Mouse (Mus musculus) myocyte (in vitro differentiated cells): ENCODE measurements around the gene Man1c1. TPM values are rescaled to one million over a fixed set of nuclear protein-coding genes. Genes with fewer than 3 reads are reported as not detected.

ENCODE experiments used
- H3K27me3 ChIP-seq: one replicate; pipeline ENCODE4 v1.6.1; 2011; ENCODE audit not compliant: control insufficient read depth, insufficient read depth, insufficient read length
- H3K36me3 ChIP-seq: one replicate; pipeline ENCODE4 v1.6.1; 2011; ENCODE audit not compliant: control insufficient read depth, insufficient read depth
- H3K4me2 ChIP-seq: one replicate; pipeline ENCODE4 v1.6.1; 2011; ENCODE audit warnings: low read depth, control low read depth
- H3K4me3 ChIP-seq: one replicate; pipeline ENCODE4 v1.5.1; 2011; ENCODE audit warnings: mild to moderate bottlenecking, control low read depth, moderate library complexity
- H3K79me2 ChIP-seq: one replicate; pipeline ENCODE4 v1.6.1; 2011; ENCODE audit not compliant: control insufficient read depth, insufficient read depth
- H3ac ChIP-seq: one replicate; pipeline ENCODE4 v1.6.1; 2011; ENCODE audit not compliant: control insufficient read depth, insufficient read length
- CEBPB ChIP-seq: IDR thresholded peaks from 2 replicates; pipeline ENCODE4 v1.6.1; 2011; ENCODE audit warnings: mild to moderate bottlenecking, moderate library complexity; ENCODE audit not compliant: poor library complexity, insufficient read depth, severe bottlenecking
- E2F4 ChIP-seq: IDR thresholded peaks from one replicate; pipeline ENCODE4 v1.6.1; 2011; ENCODE audit warnings: mild to moderate bottlenecking, control low read depth, moderate library complexity; ENCODE audit not compliant: insufficient read depth
- MAX ChIP-seq: IDR thresholded peaks from one replicate; pipeline ENCODE4 v1.6.1; 2011; ENCODE audit warnings: low read depth, mild to moderate bottlenecking, control low read depth
- MYOD1 ChIP-seq, 3 experiments: IDR thresholded peaks; one replicate each; pipeline ENCODE4 v1.6.1; 2011; ENCODE audit warnings: control low read depth in 2 of 3, low read depth in 2 of 3, mild to moderate bottlenecking in 2 of 3, moderate library complexity in 1 of 3; ENCODE audit not compliant: insufficient read length in 2 of 3, control insufficient read depth in 1 of 3
- MYOG ChIP-seq, 3 experiments: IDR thresholded peaks; one replicate each; pipeline ENCODE4 v1.6.1; 2011; ENCODE audit warnings: control low read depth in 2 of 3, low read depth in 2 of 3, mild to moderate bottlenecking in 2 of 3; ENCODE audit not compliant: insufficient read length in 2 of 3, control insufficient read depth in 1 of 3, insufficient read depth in 1 of 3
- POLR2A ChIP-seq: IDR thresholded peaks from one replicate; pipeline ENCODE4 v1.6.1; 2011; ENCODE audit warnings: low read depth, mild to moderate bottlenecking, control low read depth, moderate library complexity; ENCODE audit not compliant: insufficient read length
- POLR2AphosphoS2 ChIP-seq: IDR thresholded peaks from one replicate; pipeline ENCODE4 v1.6.1; 2011; ENCODE audit warnings: low read depth, control low read depth; ENCODE audit not compliant: insufficient read length
- REST ChIP-seq: IDR thresholded peaks from one replicate; pipeline ENCODE4 v1.6.1; 2011; ENCODE audit warnings: mild to moderate bottlenecking, control low read depth, moderate library complexity; ENCODE audit not compliant: insufficient read depth, insufficient read length
- SRF ChIP-seq: IDR thresholded peaks from one replicate; pipeline ENCODE4 v1.6.1; 2011; ENCODE audit warnings: low read depth; ENCODE audit not compliant: control insufficient read depth, insufficient read length
- TCF12 ChIP-seq: IDR thresholded peaks from one replicate; pipeline ENCODE4 v1.6.1; 2011; ENCODE audit warnings: mild to moderate bottlenecking, control low read depth; ENCODE audit not compliant: poor library complexity, insufficient read depth, severe bottlenecking
- TCF3 ChIP-seq: IDR thresholded peaks from one replicate; pipeline ENCODE4 v1.6.1; 2011; ENCODE audit warnings: low read depth, control low read depth; ENCODE audit not compliant: insufficient read length
- USF1 ChIP-seq: IDR thresholded peaks from one replicate; pipeline ENCODE4 v1.6.1; 2011; ENCODE audit warnings: low read depth, mild to moderate bottlenecking, control low read depth, moderate library complexity
- polyA plus RNA-seq: library from polyadenylated mRNA; unstranded; fragments of >200 nt; fragmentation: generic; extraction: Trizol; gene quantifications from one replicate; pipeline ENCODE4 v1.2.1, GENCODE M21; 2012; ENCODE audit warnings: missing spikeins

The Man1c1 gene
- polyA plus RNA-seq, 1 experiment, result 11.3 TPM

DNA sequence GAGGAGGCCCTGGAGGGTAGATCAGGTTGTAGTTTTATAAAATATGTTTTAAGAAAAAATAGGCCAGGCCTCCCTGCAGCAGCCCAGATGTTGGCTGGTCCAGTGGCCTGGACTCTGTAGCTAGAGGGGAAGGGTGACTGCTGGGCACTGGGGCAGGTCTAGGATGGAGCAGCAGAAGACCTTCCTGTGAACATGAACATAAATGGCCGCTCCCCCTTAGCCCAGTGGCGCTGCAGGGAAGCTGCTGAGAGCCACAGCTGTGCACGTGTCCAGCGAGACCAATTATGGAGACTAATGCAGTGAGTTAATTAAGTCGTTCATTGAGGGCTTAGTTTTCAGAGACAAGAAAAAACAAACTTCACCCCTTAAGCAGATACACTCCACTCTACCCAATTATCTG is 178.3 kb downstream of the Man1c1 start:
- H3K4me2 ChIP-seq, result no peak overlapping the region
- peaks cover 3% of the 10 kb centered on the region for H3K79me2 ChIP-seq
- no peaks in the 10 kb centered on the region for H3K27me3 ChIP-seq
- peaks cover 37% of the 10 kb centered on the region for H3K36me3 ChIP-seq
- no peak overlapping the region for H3K4me3 ChIP-seq
- H3ac ChIP-seq, result no peak overlapping the region
- no peak for TF ChIP-seq REST
- TF ChIP-seq POLR2AphosphoS2, result no peak
- no peak for TF ChIP-seq USF1
- no peak for TF ChIP-seq TCF3

DNA sequence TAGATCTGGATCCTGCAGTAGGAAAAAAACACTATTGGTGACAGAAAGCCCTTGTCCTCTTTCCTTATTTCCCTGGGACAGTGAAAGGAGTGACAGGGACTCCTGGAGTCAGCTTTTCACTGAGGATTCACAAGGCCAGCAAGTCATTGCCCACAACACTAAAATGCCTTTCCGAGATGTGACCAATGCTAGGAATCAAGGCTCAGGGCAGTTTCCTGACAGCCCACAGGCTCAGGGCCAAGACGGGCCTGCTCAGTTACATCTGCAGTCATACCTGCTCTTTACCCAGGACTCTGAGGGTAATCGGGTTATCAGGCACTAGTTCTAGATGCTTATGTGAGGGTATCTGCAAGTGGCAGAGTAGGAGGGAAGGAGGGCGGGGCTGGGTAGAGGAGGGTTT is 180.6 kb downstream of the Man1c1 start:
- Histone ChIP-seq H3K4me2 (no peak overlapping the region), H3K36me3 (peaks cover 22% of the 10 kb centered on the region), H3K27me3 (no peaks in the 10 kb centered on the region), H3K79me2 (peaks cover 14% of the 10 kb centered on the region), H3ac (no peak overlapping the region), H3K4me3 (no peak overlapping the region)
- no peak for TF ChIP-seq REST
- TF ChIP-seq USF1, result no peak
- TF ChIP-seq TCF3, result no peak
- no peak for TF ChIP-seq CEBPB
- TF ChIP-seq MYOD1 (IDR thresholded peaks at IDR 0.05; ENCODE audit: control insufficient read depth in 1 of 3, insufficient read length in 2 of 3, low read depth in 2 of 3), result no peak
- TF ChIP-seq SRF, result no peak
- no peak for TF ChIP-seq MYOG (IDR thresholded peaks at IDR 0.05; ENCODE audit: control insufficient read depth in 1 of 3, insufficient read depth in 1 of 3, insufficient read length in 2 of 3, low read depth in 2 of 3)
- TF ChIP-seq TCF12, result no peak
- TF ChIP-seq MAX, result no peak
- TF ChIP-seq POLR2A, result no peak
- no peak for TF ChIP-seq E2F4
- no peak for TF ChIP-seq POLR2AphosphoS2

DNA sequence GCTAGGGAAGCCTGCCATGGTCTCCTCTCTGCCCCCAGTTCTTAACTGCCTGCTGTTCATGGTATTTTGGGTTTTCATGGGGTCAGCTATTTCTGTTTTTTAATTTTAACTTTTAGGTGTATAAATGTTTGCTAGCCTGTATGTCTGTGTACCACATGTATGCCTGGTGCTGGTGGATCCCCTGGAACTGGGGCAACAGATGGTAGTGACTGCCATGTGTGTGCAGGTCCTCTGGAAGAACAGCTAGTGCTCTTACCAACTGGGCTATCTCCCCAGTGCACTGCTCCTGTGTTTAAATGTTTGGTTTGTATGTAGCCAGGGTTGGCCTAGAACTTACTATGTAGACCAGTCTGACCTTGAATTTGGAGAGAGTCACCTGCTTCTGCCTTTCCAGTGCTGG is 184.8 kb downstream of the Man1c1 start:
- no peak overlapping the region for H3K4me2 ChIP-seq
- TF ChIP-seq MYOG (IDR thresholded peaks at IDR 0.05; ENCODE audit: control insufficient read depth in 1 of 3, insufficient read depth in 1 of 3, insufficient read length in 2 of 3, low read depth in 2 of 3), result no peak
- no peak for TF ChIP-seq CEBPB
- no peak for TF ChIP-seq MAX
- TF ChIP-seq POLR2AphosphoS2, result no peak
- no peak for TF ChIP-seq SRF
- no peak for TF ChIP-seq E2F4
- TF ChIP-seq USF1, result no peak
- TF ChIP-seq POLR2A, result no peak
- no peak for TF ChIP-seq REST
- TF ChIP-seq TCF3, result no peak
- no peak for TF ChIP-seq MYOD1 (IDR thresholded peaks at IDR 0.05; ENCODE audit: control insufficient read depth in 1 of 3, insufficient read length in 2 of 3, low read depth in 2 of 3)
- TF ChIP-seq TCF12, result no peak
- no peak overlapping the region for H3K4me3 ChIP-seq
- peaks cover 4% of the 10 kb centered on the region for H3K36me3 ChIP-seq
- H3K79me2 ChIP-seq, result peaks cover 28% of the 10 kb centered on the region
- no peaks in the 10 kb centered on the region for H3K27me3 ChIP-seq
- H3ac ChIP-seq, result no peak overlapping the region

DNA sequence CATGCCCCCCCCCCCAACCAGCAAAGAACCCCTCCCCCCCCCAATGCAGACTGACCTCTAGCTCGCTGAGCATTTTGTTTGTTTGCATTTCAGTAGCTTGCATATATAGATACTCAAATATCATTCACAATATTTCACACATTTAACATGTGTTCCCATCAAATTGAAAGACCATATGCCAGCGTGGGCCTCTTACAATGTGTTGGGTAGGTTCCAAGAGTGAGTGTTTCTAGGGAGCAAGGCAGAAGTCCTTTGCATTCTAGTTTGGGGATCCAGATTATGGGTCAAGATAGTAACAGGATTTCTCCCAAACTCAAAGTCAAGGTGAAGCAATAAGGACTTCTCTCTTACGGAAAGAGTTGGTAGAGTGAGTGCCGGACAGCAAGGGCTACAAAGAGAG is 185.5 kb downstream of the Man1c1 start:
- Histone ChIP-seq H3K79me2 (peaks cover 36% of the 10 kb centered on the region), H3K4me3 (no peak overlapping the region), H3K4me2 (no peak overlapping the region), H3K36me3 (no peaks in the 10 kb centered on the region), H3ac (no peak overlapping the region), H3K27me3 (no peaks in the 10 kb centered on the region)
- TF ChIP-seq POLR2A, result no peak
- no peak for TF ChIP-seq E2F4
- no peak for TF ChIP-seq USF1
- TF ChIP-seq TCF3, result no peak

DNA sequence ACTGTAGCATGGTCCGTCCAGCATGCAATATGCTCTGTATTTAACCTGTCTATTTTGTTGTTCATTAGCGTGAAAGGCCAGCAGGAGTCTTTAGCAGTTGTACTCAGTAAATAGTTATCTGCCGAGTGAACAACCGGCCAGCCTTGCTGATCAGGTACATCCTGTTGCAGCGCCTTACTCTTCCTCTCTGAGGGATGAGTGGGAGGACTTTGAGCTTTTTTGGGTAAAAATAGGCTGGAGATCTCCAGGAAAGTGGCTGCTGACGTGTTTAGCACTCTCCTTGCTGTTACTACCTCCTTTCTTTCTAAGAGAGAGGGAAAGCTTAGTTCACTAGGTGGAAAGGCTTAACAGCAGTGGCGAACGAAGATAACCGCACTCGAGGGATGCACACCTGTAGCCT is 186.4 kb downstream of the Man1c1 start:
- peaks cover 37% of the 10 kb centered on the region for H3K79me2 ChIP-seq
- no peak overlapping the region for H3K4me2 ChIP-seq
- H3ac ChIP-seq, result no peak overlapping the region
- no peak for TF ChIP-seq REST
- TF ChIP-seq E2F4, result no peak
- no peak for TF ChIP-seq TCF3
- H3K36me3 ChIP-seq, result no peaks in the 10 kb centered on the region
- H3K4me3 ChIP-seq, result no peak overlapping the region
- H3K27me3 ChIP-seq, result no peaks in the 10 kb centered on the region
